Mouse (Mus musculus): ENCODE data around the gene Gm3424. TPM values are rescaled to one million over a fixed set of nuclear protein-coding genes. Genes with fewer than 3 reads are reported as not detected.

Gene Gm3424
- total RNA-seq (2023): not detected

GRCm38 (mm10) chr14:5830229-5830628 is at the start of gene Gm3424:
Gene Gm3424, minus strand, starts transcription at chr14:5830329.

GRCm38 (mm10) chr14:5807882-5808281 is 22.2 kb downstream of the Gm3424 start, which contains the start of gene Gm3383:
Gene Gm3383, minus strand, starts transcription at chr14:5807982.

Other genes with a start within 250 kb of the Gm3424 start
- gene Gm8265, start 197.3 kb downstream of the Gm3424 start, total RNA-seq (2023): not detected
- gene Gm9603, start 142.9 kb downstream of the Gm3424 start, total RNA-seq (2023): not detected
- gene Gm3373, start 88.8 kb downstream of the Gm3424 start, total RNA-seq (2023): not detected
- gene Gm3383, start 22.3 kb downstream of the Gm3424 start, total RNA-seq (2023): not detected
- not detected for gene Gm8237, start 50.1 kb upstream of the Gm3424 start, total RNA-seq (2023)
- gene Gm3248, start 131.4 kb upstream of the Gm3424 start, total RNA-seq (2023): not detected
- not detected for gene Gm3453, start 148.8 kb upstream of the Gm3424 start, total RNA-seq (2023)
- not detected for gene Gm6337, start 227.9 kb upstream of the Gm3424 start, total RNA-seq (2023)